ENCODE assay signal across 8 mouse cellular contexts in genomic region chr4:48047136-48047765, GRCm38 (mm10). TPM values are rescaled to one million over a fixed set of nuclear protein-coding genes. Genes with fewer than 3 reads are reported as not detected.
DNase-seq lines count a peak whose midpoint lies in the region; ATAC-seq and TF ChIP-seq lines count a peak whose summit lies in the region.

No protein-coding gene starts in this region.

- no peak overlapping the region for H3K27ac ChIP-seq in spleen, adult 2 months (ENCODE audit: insufficient read depth, low read length)
- peak overlapping the region; percentile 33; the same call in 1 of the 2 replicates for H3K27ac ChIP-seq in forebrain, embryonic 16.5 days (ENCODE audit: low read length)
- peak overlapping the region; percentile 50; the same call in 1 of the 2 replicates for H3K27ac ChIP-seq in limb, embryonic 10.5 days

- no peaks in the 10 kb centered on the region for H3K9me3 ChIP-seq in forebrain, embryonic 16.5 days (ENCODE audit: control insufficient read depth, low read length)
- H3K9me3 ChIP-seq in limb, embryonic 10.5 days (replicated peaks), result no peaks in the 10 kb centered on the region

- no peak for TF ChIP-seq POLR2A in spleen, adult 2 months (IDR thresholded peaks at IDR 0.05; ENCODE audit: low read depth, low read length)
- TF ChIP-seq POLR2A in brain, embryonic 14.5 days (IDR thresholded peaks at IDR 0.05; ENCODE audit: borderline replicate concordance, extremely low read depth, insufficient read depth, insufficient read length, poor library complexity, severe bottlenecking), result no peak

- H3K4me2 ChIP-seq in forebrain, embryonic 16.5 days (ENCODE audit: low read length), result peak overlapping the region; percentile 97

- peak overlapping the region; percentile 37 for H3K4me3 ChIP-seq in spleen, adult 2 months (ENCODE audit: extremely low read depth, insufficient read depth, insufficient read length)
- H3K4me3 ChIP-seq in forebrain, embryonic 16.5 days (replicated peaks; ENCODE audit: low read length), result peak overlapping the region; percentile 84
- peak overlapping the region; percentile 75 for H3K4me3 ChIP-seq in limb, embryonic 10.5 days

- no peak for TF ChIP-seq CTCF in spleen, adult 2 months (IDR thresholded peaks at IDR 0.05; ENCODE audit: extremely low read depth, insufficient read depth, insufficient read length, insufficient replicate concordance)
- no peak for TF ChIP-seq CTCF in brain, embryonic 14.5 days (IDR thresholded peaks at IDR 0.05; ENCODE audit: borderline replicate concordance, extremely low read depth, insufficient read depth, insufficient read length)

- no peak for ATAC-seq in forebrain, embryonic 16.5 days

- H3K27me3 ChIP-seq in spleen, adult 2 months (ENCODE audit: control insufficient read depth, insufficient read depth, low read length), result peaks cover 24% of the 10 kb centered on the region
- peaks cover 33% of the 10 kb centered on the region for H3K27me3 ChIP-seq in forebrain, embryonic 16.5 days (replicated peaks; ENCODE audit: control insufficient read depth, insufficient read depth, low read length)
- H3K27me3 ChIP-seq in limb, embryonic 10.5 days (ENCODE audit: low read depth, poor library complexity, severe bottlenecking), result peaks cover 72% of the 10 kb centered on the region

- DNase-seq in spleen, adult 2 months (ENCODE audit: low read depth in 1 of 2, low spot score in 2 of 2), result peak in 1 of 2 experiments; percentile 18
- DNase-seq in spleen, postnatal 4 days (ENCODE audit: low spot score in 2 of 2), result no peak
- DNase-seq in brain, embryonic 14.5 days (ENCODE audit: low read depth), result peak; percentile 37
- peak; percentile 62 for DNase-seq in limb, embryonic 10.5 days (ENCODE audit: low spot score)
- DNase-seq in naive thymus-derived CD4-positive, alpha-beta T cell, adult 2 months (ENCODE audit: low read depth), result peak; percentile 77
- DNase-seq in urinary bladder, adult 2 months (ENCODE audit: low spot score), result no peak
- DNase-seq in c-Kit-positive CD71-positive TER-119-positive erythroid progenitor cells, embryonic 14.5 days (ENCODE audit: low spot score), result no peak

- peaks cover 10% of the 10 kb centered on the region for H3K4me1 ChIP-seq in spleen, adult 2 months (ENCODE audit: control insufficient read depth, insufficient read depth, insufficient read length)
- H3K4me1 ChIP-seq in forebrain, embryonic 16.5 days (replicated peaks; ENCODE audit: control insufficient read depth, insufficient read depth, low read length), result peaks cover 52% of the 10 kb centered on the region
- H3K4me1 ChIP-seq in limb, embryonic 10.5 days, result peaks cover 63% of the 10 kb centered on the region

- 2% methylated on average over 33 of the region's 33 CpGs for WGBS in spleen, adult 2 months
- WGBS in forebrain, embryonic 16.5 days, result under 1% methylated on average over 31 of the region's 33 CpGs
- WGBS in limb, embryonic 10.5 days, result under 1% methylated on average over 33 of the region's 33 CpGs

- peak overlapping the region; percentile 82 for H3K9ac ChIP-seq in forebrain, embryonic 16.5 days (replicated peaks; ENCODE audit: low read depth, low read length)

- no peaks in the 10 kb centered on the region for H3K36me3 ChIP-seq in spleen, adult 2 months (ENCODE audit: control insufficient read depth, insufficient read depth, low read length)
- no peaks in the 10 kb centered on the region for H3K36me3 ChIP-seq in forebrain, embryonic 16.5 days (ENCODE audit: control insufficient read depth, insufficient read depth)
- H3K36me3 ChIP-seq in limb, embryonic 10.5 days, result no peaks in the 10 kb centered on the region

RNA-seq across cellular contexts. Expression of gene Nr4a3, which starts 2.3 kb away (rescaled TPM):
- 7.0 and 9.8 TPM in 2 replicates for polyA plus RNA-seq in spleen, adult 2 months (2012; rRNA removed)
- polyA plus RNA-seq in brain, embryonic 14.5 days (2012; rRNA removed), result 5.7 and 6.5 TPM in 2 replicates
- polyA plus RNA-seq in forebrain, embryonic 16.5 days (2015; fragmentation: Nextera tagmentation; extraction: Ambion mirVana), result 7.7 and 8.8 TPM in 2 replicates
- 0.06 and 0.13 TPM in 2 replicates for polyA plus RNA-seq in limb, embryonic 10.5 days (2016; fragmentation: Nextera tagmentation; extraction: Ambion mirVana)
- polyA plus RNA-seq in urinary bladder, adult 2 months (2012; rRNA removed), result 1.9 and 2.6 TPM in 2 replicates

Comparison
In these comparisons a context has a peak if more than half of its experiments do, and no peak if none do; other contexts are left out.
1. DNase-seq: peak in brain, embryonic 14.5 days (single experiment), limb, embryonic 10.5 days (single experiment) and naive thymus-derived CD4-positive, alpha-beta T cell, adult 2 months (single experiment); none in spleen, postnatal 4 days (0 of 2), urinary bladder, adult 2 months (single experiment) and c-Kit-positive CD71-positive TER-119-positive erythroid progenitor cells, embryonic 14.5 days (single experiment).
2. Peak in every context shown above with its lines, with median percentiles within 50 percentile points of each other: H3K4me3 ChIP-seq.